17 mouse cellular contexts compared by ENCODE assay signal in the genomic region with DNA sequence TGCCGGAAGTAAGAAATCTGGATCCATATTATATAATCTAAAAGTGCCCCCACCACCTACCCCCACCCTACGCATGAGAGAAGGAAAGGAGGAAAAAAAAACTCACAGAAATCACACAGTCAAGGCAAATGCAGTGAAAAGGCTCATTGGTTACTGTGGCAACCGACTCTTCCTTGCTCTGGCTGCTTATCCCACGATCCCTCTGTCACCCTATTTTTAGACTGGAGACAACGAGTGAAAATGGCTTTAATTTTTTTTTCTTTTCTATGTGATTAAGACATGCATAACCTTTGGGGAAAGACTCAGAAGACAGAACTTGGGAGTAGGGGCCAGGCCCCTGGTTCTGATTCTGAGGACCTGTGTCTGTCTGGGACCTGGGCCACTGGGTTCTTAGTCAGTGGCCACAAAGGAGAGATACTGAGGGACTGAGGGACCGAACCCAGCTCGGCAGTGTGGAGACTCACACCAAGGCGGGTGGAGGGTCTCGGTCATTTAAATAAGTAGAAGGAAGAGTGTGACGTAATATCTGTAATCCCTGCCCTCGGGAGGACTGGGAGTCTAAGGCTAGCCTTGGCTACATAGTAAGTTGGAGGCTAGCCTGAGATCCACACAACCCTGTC. TPM values are rescaled to one million over a fixed set of nuclear protein-coding genes. Genes with fewer than 3 reads are reported as not detected.
DNase-seq lines count a peak whose midpoint lies in the region; ATAC-seq and TF ChIP-seq lines count a peak whose summit lies in the region.
"Had no signal": no experiment of that assay in that cellular context is flagged by ENCODE, and none has a peak within 500 bp of the region (broad histone marks: within the 10 kb centered on the region; RNA-seq: fewer than 3 reads in every experiment).

No protein-coding gene starts in this region.

- ATAC-seq in frontal cortex, adult (ENCODE audit: low TSS enrichment) = peak; percentile 93
- ATAC-seq: intestine, postnatal 0 days had no signal

- no peak for TF ChIP-seq CTCF in brain, embryonic 14.5 days (IDR thresholded peaks at IDR 0.05; ENCODE audit: borderline replicate concordance, extremely low read depth, insufficient read depth, insufficient read length)

- TF ChIP-seq POLR2A in brain, embryonic 14.5 days (IDR thresholded peaks at IDR 0.05; ENCODE audit: borderline replicate concordance, extremely low read depth, insufficient read depth, insufficient read length, poor library complexity, severe bottlenecking) = no peak

- intact Hi-C loops in left cerebral cortex, postnatal 36 days (cut with DNase I) = loop anchor here (2.0 to 5.0 kb wide), 2 partner anchors 62 to 132 kb away; a partner anchor contains a TSS
- intact Hi-C loops in heart, postnatal 36 days (cut with DNase I) = no loop called here

- no peak for DNase-seq in frontal cortex, postnatal 25 days (ENCODE audit: low spot score in 2 of 2)
- peak; percentile 59 for DNase-seq in brain, embryonic 14.5 days (ENCODE audit: low read depth)
- DNase-seq in layer of hippocampus, adult 18-20 months (ENCODE audit: low spot score in 2 of 2) = peak; percentile 39 to 83
- DNase-seq in left cerebral cortex, postnatal 36 days (ENCODE audit: low spot score in 2 of 2) = peak; percentile 34 to 46
- DNase-seq in ovary, postnatal 10 days (ENCODE audit: low spot score) = no peak
- no peak for DNase-seq in lung, postnatal 36 days
- DNase-seq in heart, postnatal 36 days = no peak
- DNase-seq: adrenal gland, postnatal 10 days; cerebellum, adult 18-20 months; heart, adult 18-20 months; heart, postnatal 10 days; kidney, postnatal 4 days; lung, adult 2 months had no signal

RNA-seq across cellular contexts. Expression of a gene that starts 22.9 kb away (rescaled TPM):
- not detected in 2 replicates for polyA plus RNA-seq in brain, embryonic 14.5 days (2012; rRNA removed)
- total RNA-seq in layer of hippocampus, adult 18-20 months (2021) = not detected
- total RNA-seq in left cerebral cortex, postnatal 36 days (2021) = not detected
- total RNA-seq in heart, postnatal 36 days (2021) = not detected
- total RNA-seq: adrenal gland, postnatal 10 days; heart, adult 18-20 months; heart, postnatal 10 days; megakaryocyte progenitor cell, adult 5-6 weeks had no signal
- polyA plus RNA-seq: intestine, postnatal 0 days; lung, adult 2 months; thymus, postnatal 0 days had no signal

Comparison
In these comparisons a context has a peak if more than half of its experiments do, and no peak if none do; other contexts are left out.
1. DNase-seq: peak in brain, embryonic 14.5 days (single experiment), layer of hippocampus, adult 18-20 months (2 of 2) and left cerebral cortex, postnatal 36 days (2 of 2); none in frontal cortex, postnatal 25 days (0 of 2), ovary, postnatal 10 days (single experiment), lung, postnatal 36 days (single experiment) and heart, postnatal 36 days (0 of 2).